Mouse (Mus musculus) hindbrain, embryonic 13.5 days (tissue): ENCODE data around the gene Arfip1. TPM values are rescaled to one million over a fixed set of nuclear protein-coding genes. Genes with fewer than 3 reads are reported as not detected.

Experiments used
- ATAC-seq: fragments of 200-750 bp; cut with Nextera tagmentation; 2 replicates; pipeline ENCODE4 v1.8.0; 2017; ENCODE audit warnings: moderate TSS enrichment; ENCODE audit not compliant: low FRiP score
- H3K27ac ChIP-seq: fragments of 300-500 bp; sonication (generic); 2 replicates; pipeline ENCODE4 v1.5.1; 2015; ENCODE audit warnings: inconsistent platforms, mild to moderate bottlenecking, moderate library complexity
- H3K27me3 ChIP-seq: fragments of 300-500 bp; sonication (generic); 2 replicates; pipeline ENCODE4 v1.6.1; 2015; ENCODE audit warnings: mild to moderate bottlenecking, inconsistent platforms
- H3K36me3 ChIP-seq: fragments of 300-500 bp; sonication (generic); 2 replicates; pipeline ENCODE4 v1.6.1; 2015; ENCODE audit warnings: mild to moderate bottlenecking, inconsistent platforms
- H3K4me1 ChIP-seq: fragments of 300-500 bp; sonication (generic); replicated peaks from 2 replicates; pipeline ENCODE4 v1.6.1; 2015; ENCODE audit warnings: inconsistent platforms
- H3K4me2 ChIP-seq: fragments of 300-500 bp; sonication (generic); 2 replicates; pipeline ENCODE4 v1.6.1; 2015; ENCODE audit warnings: inconsistent platforms, mild to moderate bottlenecking, moderate library complexity
- H3K4me3 ChIP-seq: fragments of 300-500 bp; sonication (generic); 2 replicates; pipeline ENCODE4 v1.5.1; 2015; ENCODE audit warnings: mild to moderate bottlenecking, inconsistent platforms
- H3K9ac ChIP-seq: fragments of 300-500 bp; sonication (generic); 2 replicates; pipeline ENCODE4 v1.6.1; 2015; ENCODE audit warnings: mild to moderate bottlenecking, inconsistent platforms
- H3K9me3 ChIP-seq: fragments of 300-500 bp; sonication (generic); 2 replicates; pipeline ENCODE4 v1.6.1; 2016; ENCODE audit warnings: inconsistent platforms
- WGBS: fragments of 180-500 bp; shearing (Covaris S2); methylation state at CpG from one replicate; pipeline ENCODE4 v1.1.7; 2015; 5-methylcytosine and 5-hydroxymethylcytosine counted together
- polyA plus RNA-seq: library from polyadenylated mRNA; unstranded; fragments of >200 nt; fragmentation: Nextera tagmentation; extraction: Ambion mirVana; gene quantifications from 2 replicates; pipeline ENCODE4 v1.2.1, GENCODE M21; 2015

Arfip1 gene
- polyA plus RNA-seq, 1 experiment from 2014 or later, result 27.5 TPM

GRCm38 (mm10) chr3:84512774-84513515 lies 69.5 kb downstream of the Arfip1 start:
- no peak overlapping the region for H3K9ac ChIP-seq
- H3K27me3 ChIP-seq, result no peaks in the 10 kb centered on the region
- H3K9me3 ChIP-seq, result no peaks in the 10 kb centered on the region
- H3K4me2 ChIP-seq, result no peak overlapping the region
- H3K36me3 ChIP-seq, result peaks cover 3% of the 10 kb centered on the region
- no peak overlapping the region for H3K27ac ChIP-seq
- no peak overlapping the region for H3K4me3 ChIP-seq
- 67% methylated on average over 6 of the region's 6 CpGs for WGBS
- ATAC-seq, result no peak
- no peaks in the 10 kb centered on the region for H3K4me1 ChIP-seq

- 88% methylated on average over 4 of the region's 4 CpGs for WGBS
- H3K4me1 ChIP-seq, result peaks cover 8% of the 10 kb centered on the region; the same call in 1 of the 2 replicates
- no peaks in the 10 kb centered on the region for H3K9me3 ChIP-seq
- no peak for ATAC-seq
- no peak overlapping the region for H3K4me3 ChIP-seq
- H3K27me3 ChIP-seq, result no peaks in the 10 kb centered on the region
- no peak overlapping the region for H3K9ac ChIP-seq
- H3K27ac ChIP-seq, result no peak overlapping the region
- no peak overlapping the region for H3K4me2 ChIP-seq
- H3K36me3 ChIP-seq, result peaks cover 9% of the 10 kb centered on the region
Measured at GRCm38 (mm10) chr3:84505193-84505592, 77.2 kb downstream of the Arfip1 start.

GRCm38 (mm10) chr3:84504291-84504690 lies 78.1 kb downstream of the Arfip1 start:
- no peak overlapping the region for H3K27ac ChIP-seq
- peaks cover 8% of the 10 kb centered on the region; the same call in 1 of the 2 replicates for H3K4me1 ChIP-seq
- ATAC-seq, result no peak
- no peak overlapping the region for H3K4me2 ChIP-seq
- H3K27me3 ChIP-seq, result no peaks in the 10 kb centered on the region
- H3K4me3 ChIP-seq, result no peak overlapping the region
- no peak overlapping the region for H3K9ac ChIP-seq
- 96% methylated on average over 8 of the region's 8 CpGs for WGBS
- H3K9me3 ChIP-seq, result no peaks in the 10 kb centered on the region
- peaks cover 9% of the 10 kb centered on the region for H3K36me3 ChIP-seq

- 84% methylated on average over 2 of the region's 2 CpGs for WGBS
- H3K4me2 ChIP-seq, result no peak overlapping the region
- no peak overlapping the region for H3K4me3 ChIP-seq
- peaks cover 8% of the 10 kb centered on the region; the same call in 1 of the 2 replicates for H3K4me1 ChIP-seq
- no peak overlapping the region for H3K27ac ChIP-seq
- H3K36me3 ChIP-seq, result peaks cover 5% of the 10 kb centered on the region; the same call in 1 of the 2 replicates
- H3K9me3 ChIP-seq, result no peaks in the 10 kb centered on the region
- ATAC-seq, result no peak
- H3K27me3 ChIP-seq, result no peaks in the 10 kb centered on the region
- no peak overlapping the region for H3K9ac ChIP-seq
Measured at GRCm38 (mm10) chr3:84502101-84502500, 80.3 kb downstream of the Arfip1 start.

- ATAC-seq, result no peak
Measured at GRCm38 (mm10) chr3:84500491-84500890, 81.9 kb downstream of the Arfip1 start.

GRCm38 (mm10) chr3:84497718-84498117 lies 84.7 kb downstream of the Arfip1 start:
- ATAC-seq, result no peak
- H3K4me3 ChIP-seq, result no peak overlapping the region

More at GRCm38 (mm10) chr3:84500491-84500890, 81.9 kb downstream of the Arfip1 start:
- Histone ChIP-seq H3K36me3 (peaks cover 5% of the 10 kb centered on the region; the same call in 1 of the 2 replicates), H3K9me3 (no peaks in the 10 kb centered on the region), H3K4me1 (peaks cover 8% of the 10 kb centered on the region; the same call in 1 of the 2 replicates), H3K4me3 (no peak overlapping the region), H3K4me2 (no peak overlapping the region), H3K9ac (no peak overlapping the region), H3K27ac (no peak overlapping the region), H3K27me3 (no peaks in the 10 kb centered on the region)
- 82% methylated on average over 10 of the region's 10 CpGs for WGBS

GRCm38 (mm10) chr3:84492657-84493056 lies 89.8 kb downstream of the Arfip1 start:
- H3K4me2 ChIP-seq, result no peak overlapping the region
- 0 out of 2 replicates have a peak, but pooled peaks cover 3% of the 10 kb centered on the region for H3K36me3 ChIP-seq
- H3K27ac ChIP-seq, result no peak overlapping the region
- H3K4me3 ChIP-seq, result no peak overlapping the region
- no peaks in the 10 kb centered on the region for H3K27me3 ChIP-seq
- no peak overlapping the region for H3K9ac ChIP-seq
- WGBS, result 92% methylated on average over 8 of the region's 8 CpGs
- 0 out of 2 replicates have a peak, but pooled peaks cover 2% of the 10 kb centered on the region for H3K4me1 ChIP-seq
- no peak for ATAC-seq
- H3K9me3 ChIP-seq, result no peaks in the 10 kb centered on the region

More at GRCm38 (mm10) chr3:84497718-84498117, 84.7 kb downstream of the Arfip1 start:
- no peak overlapping the region for H3K4me2 ChIP-seq
- H3K9me3 ChIP-seq, result no peaks in the 10 kb centered on the region
- no peak overlapping the region for H3K27ac ChIP-seq
- WGBS, result 74% methylated on average over 11 of the region's 11 CpGs
- no peaks in the 10 kb centered on the region for H3K27me3 ChIP-seq
- H3K9ac ChIP-seq, result no peak overlapping the region
- H3K36me3 ChIP-seq, result no peaks in the 10 kb centered on the region
- peaks cover 8% of the 10 kb centered on the region; the same call in 1 of the 2 replicates for H3K4me1 ChIP-seq

- ATAC-seq, result no peak
- 86% methylated on average over 4 of the region's 4 CpGs for WGBS
- Histone ChIP-seq H3K4me3 (no peak overlapping the region), H3K4me1 (0 out of 2 replicates have a peak, but pooled peaks cover 2% of the 10 kb centered on the region), H3K27me3 (no peaks in the 10 kb centered on the region), H3K27ac (no peak overlapping the region), H3K4me2 (no peak overlapping the region), H3K9me3 (no peaks in the 10 kb centered on the region), H3K9ac (no peak overlapping the region), H3K36me3 (0 out of 2 replicates have a peak, but pooled peaks cover 3% of the 10 kb centered on the region)
Measured at GRCm38 (mm10) chr3:84492148-84492547, 90.3 kb downstream of the Arfip1 start.

- Histone ChIP-seq H3K9ac (no peak overlapping the region), H3K9me3 (no peaks in the 10 kb centered on the region), H3K4me2 (no peak overlapping the region), H3K27me3 (no peaks in the 10 kb centered on the region), H3K4me3 (no peak overlapping the region), H3K4me1 (0 out of 2 replicates have a peak, but pooled peaks cover 2% of the 10 kb centered on the region), H3K27ac (0 out of 2 replicates have a peak overlapping the region, but pooled peaks have one; percentile 40), H3K36me3 (0 out of 2 replicates have a peak, but pooled peaks cover 3% of the 10 kb centered on the region)
- no peak for ATAC-seq
- WGBS, result 24% methylated on average over 6 of the region's 6 CpGs
Measured at GRCm38 (mm10) chr3:84488716-84489115, 93.7 kb downstream of the Arfip1 start.

GRCm38 (mm10) chr3:84484891-84485290 lies 97.5 kb downstream of the Arfip1 start:
- H3K4me3 ChIP-seq, result no peak overlapping the region
- ATAC-seq, result no peak
- peaks cover 17% of the 10 kb centered on the region for H3K27me3 ChIP-seq
- no peak overlapping the region for H3K9ac ChIP-seq
- H3K4me2 ChIP-seq, result no peak overlapping the region
- 82% methylated on average over 3 of the region's 3 CpGs for WGBS
- no peaks in the 10 kb centered on the region for H3K9me3 ChIP-seq
- no peak overlapping the region for H3K27ac ChIP-seq
- peaks cover 9% of the 10 kb centered on the region for H3K4me1 ChIP-seq
- 0 out of 2 replicates have a peak, but pooled peaks cover 3% of the 10 kb centered on the region for H3K36me3 ChIP-seq

GRCm38 (mm10) chr3:84484333-84484732 lies 98.1 kb downstream of the Arfip1 start:
- WGBS, result 80% methylated on average over 4 of the region's 4 CpGs
- ATAC-seq, result no peak
- Histone ChIP-seq H3K4me1 (peaks cover 15% of the 10 kb centered on the region), H3K4me2 (no peak overlapping the region), H3K4me3 (no peak overlapping the region), H3K9ac (no peak overlapping the region), H3K27me3 (peaks cover 17% of the 10 kb centered on the region), H3K9me3 (no peaks in the 10 kb centered on the region), H3K36me3 (0 out of 2 replicates have a peak, but pooled peaks cover 3% of the 10 kb centered on the region), H3K27ac (no peak overlapping the region)

- Histone ChIP-seq H3K4me2 (no peak overlapping the region), H3K9me3 (no peaks in the 10 kb centered on the region), H3K9ac (no peak overlapping the region), H3K27ac (no peak overlapping the region), H3K4me1 (peaks cover 30% of the 10 kb centered on the region), H3K27me3 (peaks cover 36% of the 10 kb centered on the region), H3K36me3 (no peaks in the 10 kb centered on the region), H3K4me3 (no peak overlapping the region)
- WGBS, result 75% methylated on average over 6 of the region's 6 CpGs
- ATAC-seq, result no peak
Measured at GRCm38 (mm10) chr3:84482121-84482520, 100.3 kb downstream of the Arfip1 start.
